Mouse (Mus musculus) liver, embryonic 18 days (tissue): ENCODE results near the gene Vsnl1. TPM values are rescaled to one million over a fixed set of nuclear protein-coding genes. Genes with fewer than 3 reads are reported as not detected.

Experiments used
- polyA plus RNA-seq: library from polyadenylated mRNA; depleted of rRNA; stranded (reverse); fragments of >200 nt; gene quantifications from 2 replicates; pipeline ENCODE4 v1.2.3, GENCODE M21; 2012; rRNA removed

Gene Vsnl1
- polyA plus RNA-seq, result 0.02 TPM in 2 replicates

GRCm38 (mm10) chr12:11436497-11437265 lies at the start of gene Vsnl1:
TSS of gene Vsnl1 (minus strand) at chr12:11436613.

DNA sequence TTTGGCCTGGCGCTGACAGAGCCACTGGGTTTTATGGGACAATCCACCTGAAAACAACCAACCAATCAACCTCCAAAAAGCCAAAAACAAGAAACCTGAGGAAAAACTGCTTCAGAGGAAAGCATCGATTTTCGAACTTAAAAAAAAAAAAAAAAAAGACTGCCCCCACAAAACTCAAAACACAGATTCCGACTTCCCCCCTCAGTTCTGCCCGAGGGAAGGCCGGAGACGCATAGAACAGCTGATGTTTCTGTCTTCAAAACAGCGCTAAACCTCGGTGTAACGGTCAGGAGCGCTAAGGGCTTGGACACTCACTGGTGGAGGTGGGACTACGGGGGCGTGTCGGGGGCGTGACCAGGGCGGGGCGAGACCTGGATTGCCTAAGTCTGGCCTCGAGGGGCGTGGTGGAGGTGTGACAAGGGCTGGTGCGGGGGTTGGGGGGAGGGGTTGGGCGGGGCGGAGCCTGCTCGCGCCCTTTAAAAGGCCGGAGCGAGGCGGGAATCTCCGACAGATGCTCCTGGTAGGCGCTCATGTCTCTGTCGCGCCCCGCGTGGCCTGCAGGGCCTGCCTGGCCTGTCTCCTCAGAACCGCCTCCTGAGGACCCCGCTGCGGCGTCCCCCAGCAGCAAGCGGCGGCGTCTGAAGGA lies 19.3 kb upstream of the Vsnl1 start, which contains the start of gene Rad51ap2:
Gene Rad51ap2, plus strand, starts transcription at position 531 of the 646 bp plus-strand sequence.

Other genes starting within 250 kb of the Vsnl1 start
- not detected in 2 replicates for gene Msgn1, start 227.6 kb downstream of the Vsnl1 start, polyA plus RNA-seq
- gene Gen1, start 170.8 kb downstream of the Vsnl1 start, polyA plus RNA-seq, result 2.1 and 2.2 TPM in 2 replicates
- gene Smc6, start 170.7 kb downstream of the Vsnl1 start, polyA plus RNA-seq, result 12.6 and 14.6 TPM in 2 replicates
- gene Rad51ap2, start 19.5 kb upstream of the Vsnl1 start, polyA plus RNA-seq, result not detected in 2 replicates